Mouse (Mus musculus) forebrain, embryonic 16.5 days (tissue): ENCODE data around the gene Adcyap1r1. TPM values are rescaled to one million over a fixed set of nuclear protein-coding genes. Genes with fewer than 3 reads are reported as not detected.

ENCODE experiments used
- ATAC-seq: fragments of 200-750 bp; cut with Nextera tagmentation; 2 replicates; pipeline ENCODE4 v1.8.0; 2017; ENCODE audit warnings: mild to moderate bottlenecking, moderate library complexity
- H3K27ac ChIP-seq: fragments of 300-500 bp; sonication (generic); 2 replicates; pipeline ENCODE4 v1.5.1; 2014; ENCODE audit warnings: low read length, control low read depth
- H3K27me3 ChIP-seq: fragments of 300-500 bp; sonication (generic); replicated peaks from 2 replicates; pipeline ENCODE4 v1.6.1; 2014; ENCODE audit warnings: low read length; ENCODE audit not compliant: control insufficient read depth, insufficient read depth
- H3K36me3 ChIP-seq: fragments of 300-500 bp; sonication (generic); 2 replicates; pipeline ENCODE4 v1.6.1; 2014; ENCODE audit not compliant: control insufficient read depth, insufficient read depth
- H3K4me1 ChIP-seq: fragments of 300-500 bp; sonication (generic); replicated peaks from 2 replicates; pipeline ENCODE4 v1.6.1; 2014; ENCODE audit warnings: low read length; ENCODE audit not compliant: control insufficient read depth, insufficient read depth
- H3K4me2 ChIP-seq: fragments of 300-500 bp; sonication (generic); 2 replicates; pipeline ENCODE4 v1.6.1; 2014; ENCODE audit warnings: mild to moderate bottlenecking, low read length, control low read depth
- H3K4me3 ChIP-seq: fragments of 300-500 bp; sonication (generic); replicated peaks from 2 replicates; pipeline ENCODE4 v1.5.1; 2014; ENCODE audit warnings: mild to moderate bottlenecking, low read length, control low read depth
- H3K9ac ChIP-seq: fragments of 300-500 bp; sonication (generic); replicated peaks from 2 replicates; pipeline ENCODE4 v1.6.1; 2014; ENCODE audit warnings: low read depth, low read length, control low read depth
- H3K9me3 ChIP-seq: fragments of 300-500 bp; sonication (generic); 2 replicates; pipeline ENCODE4 v1.6.1; 2016; ENCODE audit warnings: low read length; ENCODE audit not compliant: control insufficient read depth
- WGBS: fragments of 180-500 bp; shearing (Covaris S2); extraction: QIAGEN DNeasy Blood & Tissue Kit; methylation state at CpG from one replicate; pipeline ENCODE4 v1.1.7; 2014; 5-methylcytosine and 5-hydroxymethylcytosine counted together
- polyA plus RNA-seq: library from polyadenylated mRNA; unstranded; fragments of >200 nt; fragmentation: Nextera tagmentation; extraction: Ambion mirVana; gene quantifications from 2 replicates; pipeline ENCODE4 v1.2.1, GENCODE M21; 2015

The Adcyap1r1 gene
- polyA plus RNA-seq, 1 experiment from 2014 or later = 37.9 TPM

DNA sequence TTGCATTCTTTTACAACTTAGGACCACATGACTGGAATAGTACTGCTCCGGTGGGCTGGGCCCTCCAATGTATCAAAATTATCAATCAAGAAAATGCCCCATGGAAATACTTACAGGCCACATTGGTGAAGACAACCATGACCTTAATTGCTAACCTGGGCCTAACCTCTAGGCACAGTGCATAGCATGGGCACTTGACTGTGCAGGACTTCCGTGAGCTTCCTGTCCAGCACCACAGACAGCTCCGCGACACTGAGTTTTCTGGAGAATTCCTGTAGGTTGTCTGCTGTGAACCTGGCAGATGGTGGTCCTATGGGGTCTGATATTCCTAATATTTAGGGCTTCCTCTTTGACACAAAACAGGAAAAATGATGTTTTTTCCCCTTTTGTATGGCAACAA is 54.7 kb downstream of the Adcyap1r1 start:
- WGBS = 88% methylated on average over 4 of the region's 4 CpGs
- ATAC-seq = no peak

DNA sequence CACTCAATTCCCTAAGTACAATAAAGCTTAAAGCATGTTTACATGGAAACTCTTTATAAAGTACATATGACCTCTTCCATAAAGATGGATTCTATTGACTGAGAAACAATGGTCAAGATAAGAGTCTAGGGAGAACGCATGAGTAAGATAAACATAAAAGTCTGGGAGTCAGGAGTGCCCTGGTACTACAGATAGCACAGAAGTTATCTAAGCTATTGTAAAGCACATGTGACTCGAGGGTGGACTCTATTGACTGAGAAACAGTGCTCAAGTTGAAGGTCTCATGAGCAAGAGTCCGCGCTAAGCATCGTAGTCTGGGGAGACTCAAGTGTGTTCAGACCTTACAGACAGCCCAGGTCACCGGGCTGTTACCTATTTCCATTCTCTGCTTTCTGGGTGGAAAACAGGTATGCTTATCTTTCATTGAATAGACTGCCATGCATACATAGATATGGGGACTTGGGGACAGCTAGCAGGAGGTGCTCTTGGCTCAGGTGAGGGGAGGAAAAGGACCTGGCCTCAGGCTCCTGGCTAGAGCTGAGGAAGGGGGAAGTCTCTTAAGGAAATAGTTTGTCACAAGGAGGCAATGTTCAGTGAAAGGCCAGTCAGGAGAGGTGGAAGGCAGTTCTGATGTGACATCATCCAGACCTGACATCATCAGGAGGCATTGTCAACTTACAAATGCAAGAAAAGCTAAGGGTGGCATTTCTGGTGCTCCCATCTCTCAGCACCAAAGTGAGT is 57.5 kb downstream of the Adcyap1r1 start:
- Histone ChIP-seq H3K9ac (no peak overlapping the region), H3K27me3 (no peaks in the 10 kb centered on the region), H3K36me3 (no peaks in the 10 kb centered on the region), H3K9me3 (no peaks in the 10 kb centered on the region), H3K27ac (no peak overlapping the region), H3K4me3 (no peak overlapping the region), H3K4me2 (no peak overlapping the region), H3K4me1 (peaks cover 7% of the 10 kb centered on the region)
- 86% methylated on average over 6 of the region's 6 CpGs for WGBS
- ATAC-seq = no peak

More for the DNA sequence above, 54.7 kb downstream of the Adcyap1r1 start:
- Histone ChIP-seq H3K27ac (no peak overlapping the region), H3K4me1 (peaks cover 2% of the 10 kb centered on the region; the same call in 1 of the 2 replicates), H3K4me3 (no peak overlapping the region), H3K9me3 (no peaks in the 10 kb centered on the region), H3K9ac (no peak overlapping the region), H3K4me2 (no peak overlapping the region), H3K36me3 (no peaks in the 10 kb centered on the region), H3K27me3 (no peaks in the 10 kb centered on the region)

DNA sequence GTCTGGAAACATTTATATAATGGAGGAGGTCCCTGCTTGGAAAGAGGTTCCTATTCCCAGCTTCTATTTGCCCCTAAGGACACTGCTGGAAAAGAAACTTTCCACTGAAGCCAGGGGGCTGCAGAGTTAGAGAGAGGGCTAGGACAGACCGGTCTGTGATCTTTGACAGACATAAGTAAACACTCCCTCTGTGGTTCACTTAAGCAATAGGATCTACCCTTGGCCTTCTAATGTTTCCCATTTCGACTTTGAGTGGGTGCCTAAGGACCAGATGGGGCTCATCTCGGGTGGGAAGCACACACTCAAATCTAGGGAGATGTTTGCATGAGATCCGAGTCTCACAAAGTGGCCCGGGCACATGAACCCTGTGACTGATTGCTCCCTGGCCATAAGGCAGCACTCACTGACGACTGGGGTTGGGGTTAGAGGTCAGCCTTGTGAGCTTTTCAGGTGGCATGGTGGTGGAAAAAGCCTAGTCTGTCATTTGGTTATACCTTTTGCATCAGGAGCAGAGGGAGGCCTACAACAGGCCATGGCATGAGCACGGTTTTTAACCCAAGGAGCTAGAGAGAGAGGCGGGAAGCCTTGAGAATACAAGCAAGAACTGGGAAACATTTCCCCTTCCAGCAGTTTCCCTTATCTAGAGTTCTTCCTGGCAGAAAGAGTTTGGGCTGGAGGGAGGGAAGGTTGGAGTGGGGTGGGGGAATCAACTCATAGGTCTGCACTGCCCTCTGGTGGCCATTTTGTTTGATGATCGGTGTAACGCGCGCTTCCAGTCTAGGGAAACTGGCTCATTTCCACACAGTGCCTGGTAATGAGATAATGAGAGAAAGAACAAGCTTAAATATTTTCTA is 59.7 kb downstream of the Adcyap1r1 start:
- H3K4me3 ChIP-seq = no peak overlapping the region
- 40% methylated on average over 12 of the region's 12 CpGs for WGBS
- H3K9me3 ChIP-seq = no peaks in the 10 kb centered on the region
- H3K27me3 ChIP-seq = no peaks in the 10 kb centered on the region
- no peaks in the 10 kb centered on the region for H3K36me3 ChIP-seq
- H3K4me2 ChIP-seq = no peak overlapping the region
- H3K4me1 ChIP-seq = peaks cover 7% of the 10 kb centered on the region
- no peak overlapping the region for H3K27ac ChIP-seq
- H3K9ac ChIP-seq = no peak overlapping the region
- ATAC-seq = peak; percentile 92

DNA sequence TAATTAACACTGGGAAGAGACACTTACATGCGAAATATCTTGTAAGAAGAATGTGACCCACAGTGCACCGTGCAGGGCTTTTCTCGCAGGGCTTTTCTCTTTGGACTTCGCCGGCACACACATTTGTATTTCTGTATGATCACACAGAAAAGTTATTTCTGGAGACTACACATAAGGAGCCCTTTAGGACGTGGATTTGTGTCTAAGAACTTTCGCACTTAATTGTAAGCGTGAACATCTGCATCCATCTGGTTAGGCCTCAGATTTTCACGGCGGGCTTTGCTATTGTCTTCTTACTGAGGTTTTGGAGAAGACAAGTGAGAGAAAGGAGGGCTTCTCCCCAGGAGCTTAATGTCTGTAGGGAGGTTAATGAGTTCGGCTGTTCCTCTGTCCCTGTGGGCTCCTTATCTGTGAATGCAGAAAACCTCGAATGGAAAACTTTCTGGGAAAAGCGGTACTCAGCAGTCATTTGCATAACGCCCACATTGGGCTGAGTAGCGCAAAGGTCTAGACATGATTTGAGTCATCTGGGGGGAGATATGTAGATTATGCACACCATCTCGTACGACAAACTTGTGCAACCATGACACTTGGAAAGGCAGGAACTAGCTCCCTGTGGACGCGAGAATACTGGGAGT is 60.4 kb downstream of the Adcyap1r1 start:
- H3K9ac ChIP-seq = no peak overlapping the region
- no peaks in the 10 kb centered on the region for H3K27me3 ChIP-seq
- no peaks in the 10 kb centered on the region for H3K9me3 ChIP-seq
- ATAC-seq = peak; percentile 50
- H3K4me3 ChIP-seq = no peak overlapping the region
- WGBS = 17% methylated on average over 19 of the region's 19 CpGs
- H3K27ac ChIP-seq = no peak overlapping the region
- no peaks in the 10 kb centered on the region for H3K36me3 ChIP-seq
- no peak overlapping the region for H3K4me2 ChIP-seq
- peaks cover 7% of the 10 kb centered on the region for H3K4me1 ChIP-seq

DNA sequence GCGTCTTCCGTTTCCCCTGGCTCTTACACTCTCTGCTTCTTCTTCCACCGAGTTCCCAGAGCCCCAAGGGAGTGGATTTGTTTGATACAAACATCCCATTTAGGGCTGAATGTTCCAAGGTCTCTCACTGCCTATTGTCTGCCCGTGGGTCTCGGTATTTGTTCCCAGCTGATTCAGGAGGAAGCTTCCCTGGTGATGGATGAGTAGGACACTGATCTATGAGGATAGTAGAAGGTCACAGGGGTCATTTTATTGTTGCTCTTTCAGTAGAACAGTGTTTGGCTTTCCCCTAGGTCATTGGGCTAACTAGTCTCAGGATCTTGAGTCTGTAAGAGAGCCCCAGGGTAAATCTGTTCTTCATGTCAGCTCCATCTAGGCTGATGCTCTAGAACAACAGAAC is 61.7 kb downstream of the Adcyap1r1 start:
- WGBS = 71% methylated on average over 5 of the region's 5 CpGs

DNA sequence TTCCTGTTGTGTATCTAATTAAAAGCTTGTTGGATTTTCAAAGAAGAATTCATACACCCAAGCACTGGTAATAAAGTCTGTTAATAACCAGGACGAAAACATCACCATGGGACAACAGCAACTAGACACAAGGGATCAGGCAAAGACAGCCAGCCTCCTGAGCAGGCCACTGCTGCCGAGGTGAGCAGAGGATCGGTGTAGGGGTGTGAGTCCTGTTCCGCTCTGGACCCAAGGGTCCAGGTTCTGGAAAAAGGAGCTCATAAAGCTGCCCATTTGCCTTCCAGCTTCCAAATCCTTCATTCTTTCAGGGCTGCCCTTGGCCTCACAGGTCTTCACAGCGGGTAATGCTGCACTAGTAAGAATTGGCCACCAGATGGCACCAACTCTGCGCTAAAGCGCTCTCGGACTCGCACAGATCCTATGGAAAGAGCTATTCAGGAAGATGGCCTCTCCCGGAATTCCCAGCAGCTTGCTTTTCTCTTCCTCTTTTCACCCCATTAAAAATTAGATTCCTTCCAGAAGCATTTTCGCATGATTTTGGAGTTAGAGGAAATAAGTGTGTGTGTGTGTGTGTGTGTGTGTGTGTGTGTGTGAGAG is 67.9 kb downstream of the Adcyap1r1 start:
- 0 out of 2 replicates have a peak overlapping the region, but pooled peaks have one; percentile 38 for H3K9ac ChIP-seq
- H3K4me3 ChIP-seq = no peak overlapping the region
- WGBS = 17% methylated on average over 11 of the region's 11 CpGs
- peak; percentile 94 for ATAC-seq
- H3K36me3 ChIP-seq = no peaks in the 10 kb centered on the region
- peak overlapping the region; percentile 19; the same call in 1 of the 2 replicates for H3K4me2 ChIP-seq
- H3K9me3 ChIP-seq = no peaks in the 10 kb centered on the region
- H3K27ac ChIP-seq = no peak overlapping the region
- peaks cover 7% of the 10 kb centered on the region; the same call in 1 of the 2 replicates for H3K4me1 ChIP-seq
- H3K27me3 ChIP-seq = no peaks in the 10 kb centered on the region

More for the DNA sequence above, 61.7 kb downstream of the Adcyap1r1 start:
- Histone ChIP-seq H3K9me3 (no peaks in the 10 kb centered on the region), H3K36me3 (no peaks in the 10 kb centered on the region), H3K27me3 (no peaks in the 10 kb centered on the region), H3K4me2 (no peak overlapping the region), H3K4me1 (peaks cover 7% of the 10 kb centered on the region), H3K9ac (no peak overlapping the region), H3K4me3 (no peak overlapping the region), H3K27ac (no peak overlapping the region)
- ATAC-seq = no peak

DNA sequence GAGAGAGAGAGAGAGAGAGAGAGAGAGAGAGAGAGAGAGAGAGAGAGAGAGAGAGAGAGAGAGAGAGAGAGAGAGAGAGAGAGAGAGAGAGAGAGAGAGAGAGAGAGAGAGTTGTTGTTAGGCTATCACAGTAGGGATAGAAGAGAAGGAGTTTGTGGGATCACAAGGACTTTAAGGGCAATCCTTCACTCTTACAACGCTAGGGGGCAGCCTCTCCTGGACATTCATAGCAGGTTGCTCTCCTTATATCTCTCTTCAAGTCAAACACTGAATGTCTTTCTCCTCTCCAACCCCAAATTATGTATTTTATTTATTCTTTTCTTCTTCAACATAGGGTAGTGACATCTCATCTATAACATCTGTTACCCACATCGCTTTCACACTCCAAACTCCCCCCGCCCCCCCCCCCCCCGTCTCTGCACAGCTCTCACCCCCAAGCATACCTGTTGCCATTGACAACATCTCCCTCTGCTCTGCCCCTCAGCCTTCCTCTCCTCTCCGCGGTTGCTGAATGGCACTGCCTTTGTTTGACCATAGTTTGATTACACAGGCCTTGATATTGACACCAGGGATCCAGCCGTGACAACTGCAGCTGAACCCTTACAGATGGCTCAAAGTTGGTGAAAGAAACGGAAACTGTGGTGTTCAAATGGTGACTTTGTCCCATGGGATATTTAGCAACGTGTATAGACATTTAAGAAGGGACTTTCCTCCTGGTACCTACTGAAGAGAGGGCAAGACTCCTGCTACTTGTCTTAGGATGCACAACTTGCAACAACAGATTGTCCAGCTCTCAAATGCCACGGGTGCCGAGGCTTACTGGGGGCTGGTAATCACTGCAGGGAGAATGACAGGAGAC is 68.7 kb downstream of the Adcyap1r1 start:
- Histone ChIP-seq H3K9me3 (no peaks in the 10 kb centered on the region), H3K4me2 (peak overlapping the region; percentile 19; the same call in 1 of the 2 replicates), H3K27me3 (no peaks in the 10 kb centered on the region), H3K9ac (no peak overlapping the region), H3K27ac (peak overlapping the region; percentile 31), H3K4me1 (peaks cover 7% of the 10 kb centered on the region; the same call in 1 of the 2 replicates), H3K4me3 (no peak overlapping the region), H3K36me3 (no peaks in the 10 kb centered on the region)
- 31% methylated on average over 10 of the region's 11 CpGs for WGBS
- peak; percentile 87 for ATAC-seq

DNA sequence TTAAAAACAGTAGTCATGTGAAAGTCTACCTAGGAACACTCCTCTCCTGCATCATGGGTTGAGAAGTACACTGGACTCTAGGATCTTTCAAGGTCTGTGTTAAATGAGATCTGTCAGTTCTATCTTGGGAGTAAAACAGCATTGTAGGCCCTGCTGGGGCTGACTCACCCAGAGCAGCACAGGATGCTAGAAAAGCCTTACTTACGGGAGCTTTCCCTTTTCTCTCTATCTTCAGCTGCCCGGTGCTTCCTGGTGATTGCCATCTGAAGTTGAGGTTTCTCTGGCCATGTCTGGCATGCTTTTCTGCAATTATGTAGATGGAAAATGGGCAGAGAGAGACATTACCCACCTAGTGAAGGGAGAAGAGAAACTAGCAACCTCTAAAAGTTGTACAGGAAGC is 84.7 kb downstream of the Adcyap1r1 start:
- H3K36me3 ChIP-seq = no peaks in the 10 kb centered on the region
- no peak overlapping the region for H3K4me2 ChIP-seq
- 88% methylated on average over 2 of the region's 2 CpGs for WGBS
- ATAC-seq = no peak
- no peak overlapping the region for H3K9ac ChIP-seq
- H3K4me3 ChIP-seq = no peak overlapping the region
- H3K9me3 ChIP-seq = 0 out of 2 replicates have a peak, but pooled peaks cover 2% of the 10 kb centered on the region
- peaks cover 7% of the 10 kb centered on the region for H3K4me1 ChIP-seq
- H3K27ac ChIP-seq = no peak overlapping the region
- H3K27me3 ChIP-seq = no peaks in the 10 kb centered on the region
